Mouse (Mus musculus): ENCODE data around the gene Fam240b. TPM values are rescaled to one million over a fixed set of nuclear protein-coding genes. Genes with fewer than 3 reads are reported as not detected.

Fam240b gene
- total RNA-seq, 1 experiment from 2014 or later: not detected

- ATAC-seq (replicated peaks; ENCODE audit: insufficient number of reproducible peaks, low FRiP score, low TSS enrichment, poor library complexity, severe bottlenecking): no peak
Observed at GRCm38 (mm10) chr13:64445254-64445920, 52.2 kb downstream of the Fam240b start.

GRCm38 (mm10) chr13:64443263-64443894 is 54.2 kb downstream of the Fam240b start:
- ATAC-seq (replicated peaks; ENCODE audit: insufficient number of reproducible peaks, low FRiP score, low TSS enrichment, poor library complexity, severe bottlenecking): no peak

GRCm38 (mm10) chr13:64440592-64440991 is 57.0 kb downstream of the Fam240b start:
- no peak for ATAC-seq (replicated peaks; ENCODE audit: insufficient number of reproducible peaks, low FRiP score, low TSS enrichment, poor library complexity, severe bottlenecking)

- no peak for ATAC-seq (replicated peaks; ENCODE audit: insufficient number of reproducible peaks, low FRiP score, low TSS enrichment, poor library complexity, severe bottlenecking)
Observed at GRCm38 (mm10) chr13:64439471-64439870, 58.1 kb downstream of the Fam240b start.

- ATAC-seq (replicated peaks; ENCODE audit: insufficient number of reproducible peaks, low FRiP score, low TSS enrichment, poor library complexity, severe bottlenecking): peak; percentile 76
Observed at GRCm38 (mm10) chr13:64438863-64439452, 58.6 kb downstream of the Fam240b start.

GRCm38 (mm10) chr13:64437801-64438200 is 59.8 kb downstream of the Fam240b start:
- no peak for ATAC-seq (replicated peaks; ENCODE audit: insufficient number of reproducible peaks, low FRiP score, low TSS enrichment, poor library complexity, severe bottlenecking)

GRCm38 (mm10) chr13:64432017-64432995 is 65.3 kb downstream of the Fam240b start, which contains the start of gene Cdk20:
Gene Cdk20, plus strand, starts transcription at chr13:64432314.
- ATAC-seq (replicated peaks; ENCODE audit: insufficient number of reproducible peaks, low FRiP score, low TSS enrichment, poor library complexity, severe bottlenecking): peak; percentile 95

Other genes starting within 250 kb of the Fam240b start
- gene Cdc14b, start 222.5 kb downstream of the Fam240b start, total RNA-seq (2017): 6.2 to 17.5 TPM (median 8.9 TPM) in 3 replicates
- gene Aaed1, start 185.1 kb downstream of the Fam240b start, total RNA-seq (2017): 67.2 to 79.5 TPM (median 78.6 TPM) in 3 replicates
- gene Ctsl, start 126.9 kb downstream of the Fam240b start, total RNA-seq (2017): 28.5 to 79.3 TPM (median 45.6 TPM) in 3 replicates
- gene Cdk20, start 65.5 kb downstream of the Fam240b start, total RNA-seq (2017): 0.43 to 2.3 TPM (median 2.0 TPM) in 3 replicates

Measured in monocyte, adult 5-6 weeks (primary cell).